Mouse (Mus musculus) C2C12 (cell line): Measurements from ENCODE around the gene Lrmda. TPM values are rescaled to one million over a fixed set of nuclear protein-coding genes. Genes with fewer than 3 reads are reported as not detected.

ENCODE experiments used
- H3K27me3 ChIP-seq: one replicate; pipeline ENCODE4 v1.6.1; 2011; ENCODE audit not compliant: control insufficient read depth, insufficient read depth, insufficient read length
- H3K36me3 ChIP-seq: one replicate; pipeline ENCODE4 v1.6.1; 2011; ENCODE audit not compliant: control insufficient read depth, insufficient read depth
- H3K4me3 ChIP-seq: one replicate; pipeline ENCODE4 v1.5.1; 2011; ENCODE audit warnings: mild to moderate bottlenecking, control low read depth; ENCODE audit not compliant: poor library complexity, insufficient read depth, severe bottlenecking
- H3K79me2 ChIP-seq: one replicate; pipeline ENCODE4 v1.6.1; 2011; ENCODE audit not compliant: control insufficient read depth, insufficient read depth
- H3K79me3 ChIP-seq: one replicate; pipeline ENCODE4 v1.6.1; 2011; ENCODE audit warnings: low read depth, control low read depth
- H3ac ChIP-seq: one replicate; pipeline ENCODE3; 2011; ENCODE audit warnings: low read depth; ENCODE audit not compliant: control insufficient read depth, insufficient read length
- CEBPB ChIP-seq: IDR thresholded peaks from one replicate; pipeline ENCODE4 v1.6.1; 2011; ENCODE audit warnings: low read depth, mild to moderate bottlenecking, control low read depth, moderate library complexity
- CTCF ChIP-seq: IDR thresholded peaks from one replicate; pipeline ENCODE4 v1.5.1; 2011; ENCODE audit not compliant: control insufficient read depth, insufficient read depth, insufficient read length
- FOSL1 ChIP-seq: IDR thresholded peaks from one replicate; pipeline ENCODE4 v1.8.0; 2011; ENCODE audit warnings: mild to moderate bottlenecking, low read length; ENCODE audit not compliant: poor library complexity, insufficient read depth, severe bottlenecking
- MAX ChIP-seq: IDR thresholded peaks from one replicate; pipeline ENCODE4 v1.6.1; 2011; ENCODE audit warnings: mild to moderate bottlenecking, control low read depth
- MYOD1 ChIP-seq: IDR thresholded peaks from one replicate; pipeline ENCODE4 v1.6.1; 2011; ENCODE audit warnings: low read depth; ENCODE audit not compliant: control insufficient read depth, insufficient read length
- MYOG ChIP-seq: IDR thresholded peaks from one replicate; pipeline ENCODE4 v1.6.1; 2011; ENCODE audit not compliant: control insufficient read depth, insufficient read length; ENCODE audit errors: extremely low read depth
- USF1 ChIP-seq: IDR thresholded peaks from one replicate; pipeline ENCODE4 v1.6.1; 2011; ENCODE audit warnings: low read depth, mild to moderate bottlenecking, control low read depth, moderate library complexity
- polyA plus RNA-seq: library from polyadenylated mRNA; unstranded; fragments of >200 nt; fragmentation: generic; extraction: Trizol; gene quantifications from one replicate; pipeline ENCODE4 v1.2.1, GENCODE M21; 2012; ENCODE audit warnings: missing spikeins

Lrmda gene
- polyA plus RNA-seq, 1 experiment: not detected

GRCm38 (mm10) chr14:22930488-22931046, 911.1 kb downstream of the Lrmda start:
- no peaks in the 10 kb centered on the region for H3K36me3 ChIP-seq
- TF ChIP-seq MYOG: no peak
- no peak for TF ChIP-seq CEBPB
- TF ChIP-seq FOSL1: no peak
- no peak for TF ChIP-seq MYOD1
- TF ChIP-seq USF1: no peak
- no peak for TF ChIP-seq MAX
- no peak for TF ChIP-seq CTCF
- no peaks in the 10 kb centered on the region for H3K79me2 ChIP-seq
- H3K79me3 ChIP-seq: no peaks in the 10 kb centered on the region
- no peak overlapping the region for H3ac ChIP-seq
- no peaks in the 10 kb centered on the region for H3K27me3 ChIP-seq
- no peak overlapping the region for H3K4me3 ChIP-seq

DNA sequence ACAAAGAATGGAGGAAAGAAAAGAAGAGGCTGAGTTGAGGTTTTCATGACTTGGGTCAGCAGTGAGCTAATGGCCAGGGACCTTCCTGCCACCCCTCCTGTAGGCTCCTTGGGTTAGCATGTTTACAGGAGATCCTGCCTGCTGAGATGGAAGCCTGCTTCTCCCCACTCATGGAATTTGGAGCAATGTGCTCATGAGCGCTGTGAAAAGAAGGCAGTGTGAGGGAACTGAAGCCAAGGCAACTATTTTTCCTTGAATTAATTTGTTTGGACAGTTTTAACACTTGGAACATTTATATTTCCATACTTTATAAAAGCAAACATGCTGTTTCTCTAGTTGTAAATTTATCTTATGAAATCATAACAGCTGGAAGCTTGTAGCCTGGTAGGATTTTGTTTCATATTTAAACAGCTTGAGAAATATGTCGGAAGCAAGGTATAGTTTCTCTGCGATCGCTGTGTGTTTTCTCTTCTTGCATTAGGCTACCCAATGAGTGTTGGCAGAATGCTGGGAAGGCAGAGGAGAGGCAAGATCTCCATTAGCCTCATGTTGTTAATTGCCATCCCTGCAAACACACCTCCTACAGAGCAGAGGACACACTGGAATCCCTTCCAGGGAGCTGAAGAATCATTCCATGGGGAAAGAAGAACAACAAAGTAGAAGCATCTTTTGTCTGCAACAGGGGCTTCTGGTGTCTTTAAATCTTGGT, 911.8 kb downstream of the Lrmda start:
- H3K79me2 ChIP-seq: no peaks in the 10 kb centered on the region
- H3K4me3 ChIP-seq: no peak overlapping the region
- H3K27me3 ChIP-seq: no peaks in the 10 kb centered on the region
- no peaks in the 10 kb centered on the region for H3K36me3 ChIP-seq
- H3ac ChIP-seq: no peak overlapping the region
- H3K79me3 ChIP-seq: no peaks in the 10 kb centered on the region
- no peak for TF ChIP-seq MYOD1
- TF ChIP-seq FOSL1: no peak
- no peak for TF ChIP-seq USF1
- no peak for TF ChIP-seq MYOG
- no peak for TF ChIP-seq MAX

DNA sequence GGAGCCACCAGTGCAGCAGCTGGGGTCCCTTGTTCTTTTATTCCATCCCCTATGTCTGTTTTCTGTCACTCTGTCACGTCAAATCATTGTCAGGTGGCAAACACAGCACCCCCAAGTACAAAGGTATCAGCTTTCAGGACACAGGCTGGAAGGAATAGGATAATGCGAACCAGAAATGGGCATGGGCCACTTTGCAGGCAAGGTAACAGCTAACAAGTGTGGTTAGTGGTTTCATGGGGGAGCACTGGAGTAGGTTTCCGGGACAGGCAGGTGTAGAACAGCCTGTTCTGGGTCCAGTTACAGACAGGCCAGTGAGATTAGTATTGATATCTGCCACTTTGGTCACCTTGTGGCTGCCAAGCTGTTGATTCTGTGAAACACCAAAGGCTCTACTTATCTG, 917.2 kb downstream of the Lrmda start:
- no peak overlapping the region for H3ac ChIP-seq
- no peaks in the 10 kb centered on the region for H3K79me2 ChIP-seq

GRCm38 (mm10) chr14:22940576-22940975, 921.1 kb downstream of the Lrmda start:
- no peaks in the 10 kb centered on the region for H3K36me3 ChIP-seq
- no peaks in the 10 kb centered on the region for H3K79me3 ChIP-seq
- TF ChIP-seq FOSL1: no peak
- no peak for TF ChIP-seq MAX
- no peak for TF ChIP-seq CTCF
- TF ChIP-seq CEBPB: no peak
- TF ChIP-seq MYOG: no peak
- TF ChIP-seq USF1: no peak
- no peak for TF ChIP-seq MYOD1
- no peak overlapping the region for H3K4me3 ChIP-seq
- no peak overlapping the region for H3ac ChIP-seq
- no peaks in the 10 kb centered on the region for H3K27me3 ChIP-seq
- no peaks in the 10 kb centered on the region for H3K79me2 ChIP-seq

More for the DNA sequence above, 917.2 kb downstream of the Lrmda start:
- Histone ChIP-seq H3K36me3 (no peaks in the 10 kb centered on the region), H3K27me3 (no peaks in the 10 kb centered on the region), H3K4me3 (no peak overlapping the region), H3K79me3 (no peaks in the 10 kb centered on the region)
- TF ChIP-seq CTCF: no peak
- TF ChIP-seq CEBPB: no peak
- no peak for TF ChIP-seq USF1
- no peak for TF ChIP-seq MAX
- TF ChIP-seq MYOG: no peak
- no peak for TF ChIP-seq MYOD1
- TF ChIP-seq FOSL1: no peak

GRCm38 (mm10) chr14:22942569-22942968, 923.1 kb downstream of the Lrmda start:
- Histone ChIP-seq H3K79me2 (no peaks in the 10 kb centered on the region), H3K27me3 (no peaks in the 10 kb centered on the region), H3K79me3 (no peaks in the 10 kb centered on the region), H3ac (no peak overlapping the region), H3K4me3 (no peak overlapping the region), H3K36me3 (no peaks in the 10 kb centered on the region)
- TF ChIP-seq USF1: no peak
- TF ChIP-seq MYOG: no peak
- no peak for TF ChIP-seq CEBPB
- no peak for TF ChIP-seq FOSL1
- no peak for TF ChIP-seq CTCF
- TF ChIP-seq MYOD1: no peak
- no peak for TF ChIP-seq MAX
